Mouse (Mus musculus): ENCODE measurements at regions not wholly inside any gene's neighbourhood (a gene's known extent, or its start where the extent isn't known, plus 50 kb on each side); places are given as distances from the start of the nearest gene placed in this dataset.
A peak's percentile ranks its signal among the peaks of the same experiment; 100 is the strongest.

DNA sequence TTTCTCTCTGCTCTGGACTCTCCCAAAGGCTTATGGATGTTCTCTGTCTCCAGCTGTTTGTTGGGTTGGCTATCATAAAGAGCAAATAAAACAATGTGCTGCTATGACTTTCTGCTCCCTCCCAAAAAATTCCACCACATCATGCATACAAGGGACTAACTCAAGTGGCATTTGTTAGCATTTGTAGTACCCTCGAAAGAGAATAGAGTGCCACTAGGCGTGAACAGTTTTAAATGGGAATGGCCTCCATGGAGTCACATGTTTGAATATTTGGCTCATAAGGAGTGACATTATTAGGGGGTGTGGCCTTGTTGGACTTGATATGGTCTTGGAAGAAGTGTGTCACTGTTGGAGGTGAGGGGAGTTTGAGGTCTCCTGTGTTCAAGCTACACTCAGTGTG lies 86.5 kb upstream of the Serbp1 start:
- DNase-seq (ENCODE audit: low spot score), result no peak

DNA sequence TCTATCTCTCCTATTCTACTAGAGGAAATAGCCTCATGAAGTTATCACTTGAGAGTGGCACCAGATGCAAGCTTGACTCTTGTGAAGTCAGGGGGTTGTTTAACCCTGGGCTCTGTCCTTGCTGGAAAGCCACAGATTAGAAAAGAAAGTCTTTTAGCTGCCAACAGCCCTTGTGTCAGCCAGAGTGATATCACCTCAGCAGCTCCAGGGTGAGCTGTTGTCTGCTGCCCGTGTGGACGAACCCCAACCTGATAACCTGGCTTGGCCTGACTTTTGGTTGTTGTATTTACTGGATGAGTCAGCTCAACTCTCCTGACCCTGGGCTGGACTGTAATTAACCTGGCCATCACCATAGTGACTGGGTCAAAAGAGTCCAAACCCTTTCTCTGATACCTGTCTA lies 88.6 kb upstream of the Serbp1 start:
- no peak for DNase-seq (ENCODE audit: low spot score)

DNA sequence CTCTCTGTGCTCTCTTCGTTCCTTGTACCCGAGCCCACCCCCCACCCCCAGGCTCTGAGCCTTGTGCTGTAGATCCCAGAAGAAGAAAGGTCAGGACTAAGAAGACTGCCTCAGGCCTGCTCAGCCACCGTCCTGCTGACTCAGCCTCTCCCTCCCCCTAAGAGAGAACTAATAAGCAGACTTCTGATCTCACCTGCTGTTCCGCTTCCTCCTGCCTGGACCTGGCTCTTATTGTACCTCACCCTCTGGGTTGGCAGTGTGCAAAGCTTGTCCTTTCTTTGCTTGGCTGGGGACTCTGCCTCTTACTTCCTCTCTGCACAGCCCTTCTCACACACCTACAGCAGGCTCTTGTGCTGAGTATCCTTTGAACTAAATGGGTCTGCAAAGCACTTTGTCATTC lies 91.3 kb upstream of the Serbp1 start:
- DNase-seq (ENCODE audit: low spot score), result no peak

DNA sequence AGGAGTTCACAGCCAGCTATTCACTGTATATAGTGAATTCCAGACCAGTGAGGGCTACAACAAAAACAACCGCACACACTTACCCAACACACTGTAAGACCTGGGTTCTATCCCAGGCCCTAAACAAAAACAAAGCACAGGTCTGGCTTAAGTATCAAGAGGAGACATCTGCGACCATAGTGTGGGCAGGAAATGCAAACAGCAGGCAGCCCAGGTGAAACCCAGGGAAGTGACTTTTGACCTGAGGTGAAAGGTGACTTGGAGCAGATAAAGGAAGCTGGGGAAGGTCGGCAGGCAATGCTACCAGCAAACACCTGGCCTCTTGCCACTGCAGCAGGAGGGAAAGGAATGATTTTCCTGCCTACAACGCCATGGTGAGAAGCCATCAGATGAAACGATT lies 92.0 kb upstream of the Serbp1 start:
- DNase-seq (ENCODE audit: low spot score), result no peak

DNA sequence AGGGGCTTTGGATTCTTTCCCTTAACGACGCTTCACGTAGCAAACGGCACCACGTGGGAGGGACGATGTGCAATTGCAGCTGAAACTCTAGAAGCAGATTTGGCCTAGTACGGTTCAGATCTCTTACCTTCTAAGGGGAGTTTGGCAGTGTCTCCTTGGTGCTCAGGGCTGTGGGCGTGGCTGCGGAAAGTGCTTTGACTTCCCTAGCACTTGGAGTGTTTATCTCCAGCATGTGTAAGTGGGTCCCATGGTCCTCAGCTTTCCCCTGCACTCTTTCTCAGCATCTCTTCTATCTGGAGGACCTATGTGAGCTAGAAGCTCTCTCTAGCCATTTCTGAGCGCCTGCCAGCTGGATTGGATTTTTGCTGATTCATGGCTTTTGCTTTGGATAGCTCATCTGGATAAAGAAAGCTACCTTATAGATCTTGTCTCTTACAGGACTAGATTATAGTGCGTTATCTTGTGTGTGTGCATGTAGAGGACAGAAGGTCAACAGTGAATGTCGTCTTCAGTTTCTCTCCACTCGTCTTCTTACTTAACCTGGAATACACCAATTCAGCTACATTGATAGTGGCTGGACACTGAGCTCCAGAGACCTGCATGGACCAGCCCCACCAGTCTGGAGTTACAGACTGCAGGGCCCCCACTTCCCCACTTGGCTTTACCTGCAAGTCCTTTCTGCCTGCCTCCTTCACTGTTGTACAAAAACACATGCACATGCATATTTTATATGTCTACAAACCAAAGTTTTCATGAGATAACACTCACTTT lies 92.8 kb upstream of the Serbp1 start:
- no peak for DNase-seq (ENCODE audit: low spot score)

DNA sequence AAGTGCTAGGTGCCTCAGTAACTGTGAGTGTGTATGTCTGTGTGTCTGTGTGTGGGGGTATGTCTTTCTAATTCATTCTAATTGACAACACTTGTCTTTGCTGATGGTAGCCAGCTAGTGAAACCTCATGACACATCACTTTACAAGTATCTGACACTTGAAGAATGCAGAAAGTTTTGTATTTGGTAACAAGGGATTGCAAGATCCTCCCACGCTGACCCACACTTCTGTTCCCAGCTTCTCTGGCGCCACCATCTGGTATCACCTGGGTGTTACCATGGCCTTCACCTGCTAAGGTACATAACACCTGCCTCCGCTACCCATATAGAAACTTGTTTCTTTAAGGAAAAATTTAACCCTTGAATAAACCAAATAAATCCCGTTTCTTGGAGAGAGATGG lies 95.8 kb upstream of the Serbp1 start:
- DNase-seq (ENCODE audit: low spot score), result peak; percentile 44

DNA sequence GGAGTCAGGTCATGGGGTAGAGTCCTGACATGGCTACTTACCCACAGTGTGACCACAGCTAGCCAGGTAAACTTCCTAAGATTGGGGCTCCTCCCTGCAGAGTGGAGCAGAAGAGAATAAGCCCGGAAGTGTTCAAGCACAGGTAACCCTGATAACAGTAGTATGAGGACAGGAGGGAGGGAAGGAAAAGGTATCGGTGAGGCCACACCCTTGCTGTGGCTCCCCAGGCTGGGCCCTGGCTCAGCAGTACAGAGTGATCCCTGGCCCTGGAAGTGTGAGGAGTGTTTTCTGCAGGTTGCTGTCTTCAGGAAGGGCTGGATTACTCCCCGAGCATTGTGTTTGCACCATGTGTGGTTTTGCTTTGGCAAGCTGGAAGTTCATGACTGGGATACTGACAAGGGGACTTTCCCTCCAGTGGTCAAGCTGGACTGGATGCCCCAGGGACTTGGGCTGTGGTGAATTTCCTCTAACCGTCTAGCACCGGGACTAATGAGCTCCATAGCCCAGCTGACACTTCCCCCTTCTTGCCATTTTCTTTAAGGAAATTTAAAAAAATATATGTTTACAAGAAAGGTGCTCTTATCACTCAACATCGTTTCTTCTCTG lies 97.2 kb upstream of the Serbp1 start:
- no peak for DNase-seq (ENCODE audit: low spot score)

DNA sequence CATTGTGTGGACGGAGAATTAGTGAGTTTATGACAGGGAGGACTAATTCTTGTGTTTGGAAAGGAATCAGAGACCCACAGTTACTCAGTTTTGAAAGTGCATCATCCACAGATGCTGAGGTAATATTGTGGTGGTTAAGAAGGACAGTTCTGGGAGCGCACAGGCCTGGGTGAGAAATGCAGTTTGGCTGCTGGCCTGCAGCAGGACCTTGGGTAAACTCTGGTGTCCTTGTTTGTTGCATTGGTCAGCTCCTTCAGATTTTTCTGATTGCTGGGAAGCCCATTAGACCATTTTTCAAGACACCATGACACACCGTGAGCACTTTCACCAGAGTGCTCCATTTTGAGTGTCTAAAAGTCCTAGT lies 99.0 kb upstream of the Serbp1 start:
- no peak for DNase-seq (ENCODE audit: low spot score)

DNA sequence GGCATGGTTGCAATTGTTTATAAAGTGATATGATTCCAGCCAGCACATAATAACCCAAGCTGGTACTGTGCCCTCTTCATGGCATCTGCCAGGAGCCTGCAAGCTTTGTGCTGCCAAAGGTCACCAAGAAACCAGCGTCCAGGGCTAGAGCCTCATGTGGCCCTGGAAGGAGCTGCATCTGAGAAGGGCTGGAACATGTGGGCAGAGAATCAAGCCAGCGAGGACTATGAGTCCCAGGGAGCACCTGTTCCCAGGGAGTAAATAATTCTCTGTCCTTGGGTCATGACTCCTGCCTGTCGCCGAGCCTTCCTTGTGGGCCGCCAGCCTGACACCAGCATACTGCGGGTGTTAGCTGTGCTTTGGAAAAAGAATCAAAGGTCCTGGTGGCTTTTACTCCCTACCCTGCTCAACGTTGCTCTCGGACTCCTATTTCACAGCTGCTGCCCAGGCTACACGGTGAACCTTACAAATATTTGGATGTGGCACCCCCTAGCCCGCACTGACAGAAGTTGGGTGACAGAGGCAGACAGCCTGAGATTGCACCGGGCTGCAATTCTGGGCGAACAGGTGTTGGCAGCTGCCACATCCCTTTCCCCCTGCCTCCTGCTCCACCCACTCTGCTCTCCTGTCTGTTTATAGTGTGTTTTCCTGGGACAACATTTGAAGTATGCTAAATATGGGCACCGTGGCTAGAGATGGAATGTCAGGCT lies 99.5 kb upstream of the Serbp1 start:
- no peak for DNase-seq (ENCODE audit: low spot score)

DNA sequence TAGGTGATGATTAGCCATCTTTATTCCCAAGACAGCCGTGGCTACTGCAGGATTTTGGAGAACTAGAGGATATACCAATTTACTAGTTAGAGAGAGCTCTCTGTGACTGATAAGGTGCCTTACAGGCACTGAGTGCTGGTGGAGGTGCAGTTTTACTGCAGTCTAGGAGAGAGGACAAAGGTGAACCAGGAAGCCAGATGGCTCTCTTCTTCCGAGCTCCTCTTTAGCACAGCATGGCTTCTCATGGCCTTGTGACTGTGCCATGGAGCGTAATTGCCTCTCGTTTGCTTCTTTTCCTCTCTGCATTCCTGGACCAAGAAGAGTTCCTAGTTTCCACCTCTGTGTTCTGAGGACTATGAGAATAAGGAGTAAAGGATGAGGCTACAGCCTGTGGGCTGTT lies 100.2 kb upstream of the Gadd45a start:
- no peak for DNase-seq (ENCODE audit: low spot score)

DNA sequence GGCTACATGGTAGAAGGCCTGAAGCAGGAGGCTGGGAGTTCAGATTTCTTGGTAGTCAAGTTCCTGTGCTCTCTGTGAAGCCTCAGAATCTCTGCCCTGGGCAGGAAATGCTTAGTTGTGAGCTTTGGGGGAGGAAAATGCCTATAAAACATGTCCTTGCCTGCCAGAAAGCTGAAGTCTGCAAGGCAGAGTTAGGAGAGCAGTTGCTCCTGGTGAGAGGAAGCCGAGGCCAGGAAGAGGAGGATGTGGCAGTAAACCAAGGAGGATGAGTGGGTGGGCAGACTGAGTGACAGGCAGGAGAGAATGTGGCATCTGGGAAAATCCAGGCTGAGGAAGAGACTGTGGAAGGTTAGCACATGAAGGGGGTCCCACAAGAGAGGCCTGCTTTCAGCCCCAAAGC lies 97.7 kb upstream of the Gadd45a start:
- DNase-seq (ENCODE audit: low spot score), result no peak

DNA sequence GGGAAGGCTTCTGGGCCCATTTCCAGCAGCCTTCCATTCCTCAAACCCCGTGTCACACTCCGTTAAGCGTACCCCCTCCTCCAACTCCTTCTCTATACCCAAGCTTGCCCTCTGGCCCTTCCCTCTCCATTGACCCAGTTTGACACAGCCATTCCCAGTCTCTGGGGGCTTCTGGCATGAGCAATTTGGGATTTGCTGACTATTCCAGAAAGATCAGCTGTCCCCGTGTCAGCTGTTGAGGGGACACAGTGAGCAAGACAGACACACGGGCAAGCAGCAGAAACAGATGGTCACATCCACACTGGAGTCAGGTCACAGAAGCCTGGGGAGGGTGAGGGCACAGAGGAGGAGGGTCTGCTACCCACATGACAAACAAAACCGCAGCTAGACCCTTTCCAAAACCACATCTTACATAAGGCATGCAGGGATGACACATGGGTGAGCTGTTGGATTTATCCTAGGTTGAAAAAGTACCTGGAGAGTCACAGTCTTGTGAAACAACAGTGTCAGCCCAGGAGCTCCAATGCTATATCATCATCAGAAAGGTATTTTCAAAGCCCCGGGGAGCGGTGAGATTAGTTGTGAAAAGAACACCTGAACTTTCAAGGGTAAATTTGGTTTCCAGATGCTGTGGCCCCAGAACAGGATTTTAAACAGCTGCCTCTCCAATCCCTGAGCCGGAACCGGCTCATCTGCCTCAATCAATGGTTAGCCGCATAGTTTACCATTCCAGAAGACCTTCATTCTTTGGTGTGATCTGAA lies 93.5 kb upstream of the Gadd45a start:
- DNase-seq (ENCODE audit: low spot score), result no peak

DNA sequence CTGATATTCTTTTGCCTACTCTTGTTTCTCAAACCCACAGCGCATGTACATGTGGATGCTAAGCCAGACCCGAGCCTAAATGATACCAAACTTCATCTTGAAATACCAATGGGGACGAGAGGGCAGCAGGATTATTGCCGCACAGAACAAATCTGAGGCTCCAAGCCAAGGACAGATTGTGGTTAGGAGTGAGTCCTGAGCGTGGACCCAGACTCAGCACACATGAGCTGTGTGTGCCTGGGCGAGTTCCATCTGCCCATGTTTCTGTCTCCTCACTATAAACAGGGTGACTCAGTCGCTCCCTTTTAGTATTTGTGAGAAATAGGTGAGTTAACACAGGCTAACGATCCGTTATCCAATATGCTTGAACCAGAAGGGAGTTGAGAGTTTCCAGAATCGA lies 92.4 kb upstream of the Gadd45a start:
- DNase-seq (ENCODE audit: low spot score), result no peak

DNA sequence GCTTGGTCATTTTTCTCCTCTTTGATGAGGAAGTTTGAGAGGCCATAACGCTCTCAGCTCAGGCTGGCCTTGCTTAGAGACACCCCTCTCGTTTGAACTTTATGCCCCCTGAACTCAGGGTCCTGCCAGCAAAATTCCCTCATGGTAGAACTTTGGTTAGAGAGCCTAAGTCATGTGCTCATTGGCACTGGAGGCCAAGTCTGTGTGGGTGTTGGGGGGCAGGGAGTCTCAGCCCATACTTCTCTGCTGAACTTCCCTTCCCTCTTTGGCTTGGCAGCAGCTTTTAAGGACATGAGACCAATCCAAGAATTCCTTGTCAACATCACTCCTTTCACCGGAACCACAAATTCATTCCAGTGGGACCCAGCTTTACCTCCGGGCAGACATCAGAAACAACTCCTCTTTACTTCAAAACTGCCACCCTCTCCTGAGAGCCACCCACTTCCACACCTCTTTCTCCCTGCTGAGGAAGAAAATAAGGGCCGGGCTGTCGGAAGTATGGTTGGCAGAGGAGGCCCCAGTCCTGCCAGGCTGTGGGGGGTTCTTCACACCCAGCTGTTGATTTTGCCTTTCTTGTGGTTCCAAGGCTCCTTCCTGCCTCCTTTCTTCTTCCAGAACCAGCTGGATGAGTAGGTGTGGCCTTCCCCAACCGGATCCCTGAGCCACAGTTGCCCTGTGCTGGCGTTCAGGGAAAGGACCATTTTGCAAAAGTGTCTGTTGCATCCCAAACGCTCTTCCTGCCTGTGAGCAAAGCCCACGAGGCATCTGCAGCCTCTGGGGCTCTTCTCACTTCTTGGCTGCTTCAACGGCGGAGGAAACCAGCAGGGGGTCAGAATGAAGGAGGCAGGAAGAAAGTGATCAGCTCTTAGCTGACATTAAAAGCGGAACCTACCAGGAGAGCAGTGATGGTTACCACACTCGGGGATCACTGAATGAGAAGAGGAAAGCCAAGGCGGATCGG lies 91.5 kb upstream of the Gadd45a start:
- peak; percentile 12 for DNase-seq (ENCODE audit: low spot score)

DNA sequence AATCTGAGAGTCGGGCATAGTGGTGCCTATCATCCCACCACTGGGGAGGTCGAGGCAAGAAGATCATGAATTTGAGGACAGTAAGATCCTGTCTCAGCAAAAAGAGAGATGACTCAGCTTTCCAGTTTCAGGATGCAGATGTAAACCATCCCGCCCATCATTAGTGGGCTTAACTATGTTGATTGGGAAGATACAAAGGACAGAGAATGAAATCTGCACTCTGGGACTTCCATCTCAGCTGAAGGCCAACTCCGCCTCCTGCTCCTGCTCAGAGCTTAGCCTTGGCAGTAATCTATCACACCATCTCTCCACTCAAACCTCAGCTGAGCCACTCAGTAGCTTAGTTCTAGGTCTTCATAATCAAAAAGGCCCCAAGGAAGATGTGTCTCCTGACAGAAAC lies 90.5 kb upstream of the Gadd45a start:
- DNase-seq (ENCODE audit: low spot score), result no peak

DNA sequence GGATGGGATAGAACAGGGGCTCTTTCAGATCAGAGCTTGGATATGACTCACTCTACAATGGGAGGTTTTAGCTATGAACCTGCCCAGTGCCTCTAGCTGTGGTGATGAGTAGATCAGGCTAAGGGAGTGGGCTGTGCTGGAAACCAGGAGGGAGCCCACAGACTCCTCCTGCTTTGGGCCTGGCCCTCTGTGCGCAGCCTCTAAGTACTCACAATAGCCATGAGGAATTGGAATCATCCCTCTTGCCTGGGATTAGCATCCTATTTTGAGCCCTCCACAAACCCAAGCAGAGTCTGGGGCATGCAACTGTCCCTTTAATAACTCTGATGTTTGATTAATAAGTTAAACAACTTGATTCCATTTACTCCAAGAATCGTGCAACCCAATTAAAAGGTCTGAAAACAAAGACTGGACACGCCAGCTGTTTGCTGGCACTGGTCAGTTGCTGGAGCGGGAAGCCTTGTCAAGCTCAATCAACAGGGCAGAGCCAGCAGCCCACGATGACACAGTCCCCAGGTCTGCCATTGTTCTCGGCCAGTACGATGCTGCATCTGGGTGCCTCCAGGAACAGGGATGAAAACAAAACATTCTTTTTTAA lies 88.6 kb upstream of the Gadd45a start:
- DNase-seq (ENCODE audit: low spot score), result no peak

DNA sequence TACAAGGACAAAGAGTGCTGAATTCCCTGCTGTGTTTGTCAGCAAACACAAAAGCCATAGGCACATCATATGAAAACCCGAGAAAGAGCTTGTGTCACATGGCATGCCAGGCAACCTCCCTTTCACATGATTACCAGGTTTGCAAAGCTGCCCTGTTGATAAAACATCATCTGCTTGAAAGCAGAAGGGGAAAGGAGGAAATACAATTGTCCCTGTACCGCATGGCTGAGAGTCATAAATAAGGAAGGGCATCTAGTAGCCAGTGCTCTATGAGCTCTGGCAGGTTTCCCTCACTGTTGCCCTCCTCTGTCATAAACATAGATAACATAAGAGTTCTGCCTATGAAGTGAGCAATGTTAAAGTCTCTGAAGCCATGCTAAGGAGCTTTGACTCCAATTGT lies 86.8 kb upstream of the Gadd45a start:
- no peak for DNase-seq (ENCODE audit: low spot score)

DNA sequence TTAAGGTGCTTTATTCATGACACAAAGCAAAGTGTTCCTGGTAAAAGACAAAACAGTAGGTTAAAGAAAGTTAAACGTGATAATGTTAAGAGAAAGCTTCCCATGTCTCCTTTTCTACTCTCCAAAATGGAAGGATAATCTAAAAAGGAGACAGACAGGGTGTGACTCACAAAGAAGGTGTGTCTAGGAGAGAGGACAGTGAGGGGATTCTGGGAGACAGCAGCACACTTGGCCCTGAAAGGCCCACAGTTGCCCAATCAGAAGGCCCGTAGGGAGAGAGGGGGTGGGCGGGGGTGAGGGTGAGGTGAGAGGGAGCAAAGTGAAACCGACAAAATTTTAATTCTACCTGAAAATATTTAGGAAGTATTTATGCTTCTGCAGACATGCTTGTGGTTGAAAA lies 85.8 kb upstream of the Gadd45a start:
- DNase-seq (ENCODE audit: low spot score), result no peak

DNA sequence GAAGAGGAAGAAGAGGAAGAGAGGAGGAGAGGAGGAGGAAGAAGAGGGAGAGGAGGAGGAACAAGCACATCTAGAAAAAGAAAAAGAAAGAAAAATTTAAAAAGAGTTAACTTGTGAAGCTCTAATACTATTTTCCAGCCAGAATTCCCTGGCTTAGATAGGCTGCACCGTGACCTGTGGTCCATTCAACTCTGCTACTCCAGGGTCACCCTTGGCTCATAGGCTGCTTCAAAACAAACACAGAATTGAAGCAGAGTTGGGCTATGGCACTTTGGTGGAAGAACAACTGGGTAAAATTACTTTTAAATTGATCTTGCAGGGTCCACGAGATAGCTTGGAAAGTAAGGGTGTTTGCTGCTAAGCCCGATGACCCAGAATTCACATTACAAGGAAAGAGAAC lies 79.0 kb upstream of the Gadd45a start:
- DNase-seq (ENCODE audit: low spot score), result no peak

DNA sequence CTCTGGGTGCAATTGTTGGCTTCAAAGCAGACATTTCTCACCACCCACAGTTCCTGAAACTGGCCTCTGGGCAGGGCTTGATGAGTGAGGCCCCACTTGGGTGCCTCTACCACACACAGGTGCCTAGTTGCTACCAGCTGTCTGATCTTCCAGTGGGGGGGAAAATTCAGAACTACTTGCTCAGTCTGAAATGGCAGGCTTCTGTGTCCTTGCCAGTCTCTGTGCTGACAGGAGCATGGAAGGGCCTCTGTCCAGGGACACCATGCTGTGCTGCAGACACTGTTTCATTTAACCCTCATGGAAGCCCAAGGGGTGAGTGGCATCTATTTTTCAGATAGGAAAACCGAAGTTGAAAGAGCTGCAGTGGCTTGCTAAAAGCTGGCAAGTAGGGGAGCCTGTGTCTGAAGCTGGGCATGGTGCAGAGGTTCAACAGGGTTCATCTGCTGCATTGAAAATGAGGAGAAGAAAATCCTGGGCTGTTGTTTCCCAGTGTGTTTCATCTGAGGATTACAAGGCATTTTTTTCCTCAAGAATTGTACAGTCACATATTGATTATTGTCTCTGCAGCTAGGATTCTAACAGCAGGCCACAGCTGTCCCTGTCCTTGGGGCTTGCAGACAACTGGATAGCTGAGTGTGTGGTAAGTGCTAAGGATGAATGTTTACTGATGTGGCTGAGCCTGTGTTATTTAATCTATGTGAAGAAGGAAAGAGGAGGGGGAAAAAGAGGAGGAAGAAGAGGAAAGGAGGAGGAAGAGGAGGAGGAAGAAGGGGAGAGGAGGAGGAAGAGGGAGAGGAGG lies 78.4 kb upstream of the Gadd45a start:
- no peak for DNase-seq (ENCODE audit: low spot score)

Measured in T-cell, adult 2 months (primary cell).